Mouse (Mus musculus): ENCODE measurements around the gene Rnf150.

GRCm38 (mm10) chr8:83038575-83038974 is 175.4 kb downstream of the Rnf150 start:
- TF ChIP-seq MAX (IDR thresholded peaks at IDR 0.05): no peak
- TF ChIP-seq CTCF (IDR thresholded peaks at IDR 0.05; ENCODE audit: control insufficient read depth, insufficient read depth, insufficient read length): no peak
- no peak for TF ChIP-seq USF1 (IDR thresholded peaks at IDR 0.05; ENCODE audit: low read depth)
- no peak for TF ChIP-seq CEBPB (IDR thresholded peaks at IDR 0.05; ENCODE audit: low read depth)
- TF ChIP-seq MYOD1 (IDR thresholded peaks at IDR 0.05; ENCODE audit: control insufficient read depth, insufficient read length, low read depth): no peak
- no peak for TF ChIP-seq MYOG (IDR thresholded peaks at IDR 0.05; ENCODE audit: control insufficient read depth, extremely low read depth, insufficient read length)

Measured in C2C12 (cell line).